Comparison of ENCODE assay signal across 29 mouse cellular contexts in genomic region chr3:52290811-52291210, GRCm38 (mm10). TPM values are rescaled to one million over a fixed set of nuclear protein-coding genes. Genes with fewer than 3 reads are reported as not detected.
DNase-seq lines count a peak whose midpoint lies in the region; ATAC-seq and TF ChIP-seq lines count a peak whose summit lies in the region.
"Had no signal": no experiment of that assay in that cellular context is flagged by ENCODE, and none has a peak within 500 bp of the region (broad histone marks: within the 10 kb centered on the region; RNA-seq: fewer than 3 reads in every experiment).

No protein-coding gene starts in this region.

- H3K27ac ChIP-seq in kidney, embryonic 15.5 days, result no peak overlapping the region
- H3K27ac ChIP-seq in liver, postnatal 0 days (ENCODE audit: low read depth), result peak overlapping the region; percentile 29; the same call in 1 of the 2 replicates
- H3K27ac ChIP-seq in liver, embryonic 12.5 days, result no peak overlapping the region
- H3K27ac ChIP-seq: embryonic facial prominence, embryonic 12.5 days; embryonic facial prominence, embryonic 15.5 days; gastrocnemius, adult 2 months; heart, embryonic 15.5 days; hindbrain, embryonic 14.5 days had no signal

- no peak for ATAC-seq in kidney, embryonic 15.5 days (replicated peaks; ENCODE audit: low FRiP score)
- ATAC-seq in liver, postnatal 0 days, result no peak
- no peak for ATAC-seq in liver, embryonic 12.5 days
- ATAC-seq: forebrain, embryonic 14.5 days; forebrain, postnatal 0 days; Patski had no signal

- TF ChIP-seq EP300 in liver, postnatal 0 days (IDR thresholded peaks at IDR 0.05; ENCODE audit: low read depth), result no peak

- H3K9me3 ChIP-seq in kidney, embryonic 15.5 days (replicated peaks), result no peaks in the 10 kb centered on the region
- no peaks in the 10 kb centered on the region for H3K9me3 ChIP-seq in liver, postnatal 0 days (ENCODE audit: low read length)
- no peaks in the 10 kb centered on the region for H3K9me3 ChIP-seq in liver, embryonic 12.5 days (replicated peaks)
- H3K9me3 ChIP-seq: embryonic facial prominence, embryonic 12.5 days; embryonic facial prominence, embryonic 15.5 days; heart, embryonic 12.5 days; heart, embryonic 15.5 days had no signal

- 93% methylated on average over 2 of the region's 2 CpGs for WGBS in kidney, embryonic 15.5 days
- 86% methylated on average over 2 of the region's 2 CpGs for WGBS in liver, postnatal 0 days (ENCODE audit: insufficient replicate concordance)
- WGBS in liver, embryonic 12.5 days (ENCODE audit: insufficient replicate concordance), result 88% methylated on average over 2 of the region's 2 CpGs

- DNase-seq in kidney, adult 11 months, result peak; percentile 38
- peak; percentile 74 for DNase-seq in kidney, adult 9 months
- DNase-seq in kidney, adult 18-20 months, result no peak
- DNase-seq in liver, postnatal 0 days, result no peak
- DNase-seq in thymus, postnatal 36 days, result no peak
- DNase-seq: adrenal gland, postnatal 10 days; adrenal gland, postnatal 36 days; B cell, adult 2 months; cerebellum, adult 11 months; cerebellum, adult 2 months; cerebellum, adult 9-11 months; cerebellum, postnatal 25 days; forebrain, postnatal 0 days; gastrocnemius, adult 2 months; gastrocnemius, postnatal 14 days; heart, adult 18-20 months; heart, postnatal 10 days; heart, postnatal 4 days had no signal

- no peak overlapping the region for H3K9ac ChIP-seq in kidney, embryonic 15.5 days
- H3K9ac ChIP-seq in liver, postnatal 0 days (replicated peaks), result no peak overlapping the region
- H3K9ac ChIP-seq in liver, embryonic 12.5 days, result no peak overlapping the region
- H3K9ac ChIP-seq: embryonic facial prominence, embryonic 12.5 days; embryonic facial prominence, embryonic 15.5 days; forebrain, postnatal 0 days; heart, embryonic 12.5 days; heart, embryonic 15.5 days; hindbrain, embryonic 14.5 days had no signal

- no peak overlapping the region for H3K4me3 ChIP-seq in kidney, embryonic 15.5 days (replicated peaks)
- H3K4me3 ChIP-seq in liver, postnatal 0 days (ENCODE audit: low read depth, low read length), result no peak overlapping the region
- H3K4me3 ChIP-seq in liver, embryonic 12.5 days, result no peak overlapping the region
- H3K4me3 ChIP-seq: embryonic facial prominence, embryonic 12.5 days; embryonic facial prominence, embryonic 15.5 days; gastrocnemius, adult 2 months; heart, embryonic 12.5 days; heart, embryonic 15.5 days had no signal

- no peaks in the 10 kb centered on the region for H3K27me3 ChIP-seq in kidney, embryonic 15.5 days
- H3K27me3 ChIP-seq in liver, postnatal 0 days (ENCODE audit: insufficient read depth, low read length), result no peaks in the 10 kb centered on the region
- H3K27me3 ChIP-seq in liver, embryonic 12.5 days (replicated peaks), result no peaks in the 10 kb centered on the region
- H3K27me3 ChIP-seq: CH12.LX; embryonic facial prominence, embryonic 12.5 days; embryonic facial prominence, embryonic 15.5 days; heart, embryonic 12.5 days; heart, embryonic 15.5 days; Patski had no signal

- peaks cover 28% of the 10 kb centered on the region for H3K4me1 ChIP-seq in kidney, embryonic 15.5 days
- peaks cover 21% of the 10 kb centered on the region for H3K4me1 ChIP-seq in liver, postnatal 0 days (ENCODE audit: insufficient read depth)
- H3K4me1 ChIP-seq in liver, embryonic 12.5 days, result peaks cover 20% of the 10 kb centered on the region

- TF ChIP-seq CTCF in liver, postnatal 0 days (IDR thresholded peaks at IDR 0.05; ENCODE audit: low read depth), result no peak

- H3K36me3 ChIP-seq in kidney, embryonic 15.5 days, result no peaks in the 10 kb centered on the region
- H3K36me3 ChIP-seq in liver, postnatal 0 days (replicated peaks; ENCODE audit: insufficient read depth, low read length), result no peaks in the 10 kb centered on the region
- no peaks in the 10 kb centered on the region for H3K36me3 ChIP-seq in liver, embryonic 12.5 days
- H3K36me3 ChIP-seq: embryonic facial prominence, embryonic 12.5 days; embryonic facial prominence, embryonic 15.5 days; G1E; heart, embryonic 12.5 days; heart, embryonic 15.5 days had no signal

- no peak overlapping the region for H3K4me2 ChIP-seq in kidney, embryonic 15.5 days
- H3K4me2 ChIP-seq in liver, postnatal 0 days (ENCODE audit: low read depth, low read length), result no peak overlapping the region
- H3K4me2 ChIP-seq in liver, embryonic 12.5 days, result no peak overlapping the region
- H3K4me2 ChIP-seq: embryonic facial prominence, embryonic 12.5 days; embryonic facial prominence, embryonic 15.5 days; heart, embryonic 12.5 days; heart, embryonic 15.5 days; hindbrain, embryonic 14.5 days had no signal

RNA-seq across cellular contexts. Expression of gene Foxo1, which starts 22.7 kb away (rescaled TPM):
- 6.7 and 6.9 TPM in 2 replicates for polyA plus RNA-seq in kidney, embryonic 15.5 days (2015; fragmentation: Nextera tagmentation; extraction: Ambion mirVana)
- polyA plus RNA-seq in liver, postnatal 0 days (2015; fragmentation: Nextera tagmentation; extraction: Ambion mirVana), result 3.5 and 3.7 TPM in 2 replicates
- 2.5 and 2.6 TPM in 2 replicates for polyA plus RNA-seq in liver, embryonic 12.5 days (2016; fragmentation: Nextera tagmentation; extraction: Ambion mirVana)
- polyA plus RNA-seq: G1E had no signal

Comparison
In these comparisons a context has a peak if more than half of its experiments do, and no peak if none do; other contexts are left out.
1. DNase-seq: peak in kidney, adult 11 months (single experiment) and kidney, adult 9 months (single experiment); none in kidney, adult 18-20 months (single experiment), liver, postnatal 0 days (single experiment) and thymus, postnatal 36 days (0 of 2).